Mouse (Mus musculus) MEL (cell line): ENCODE data around the gene Tnfaip2. TPM values are rescaled to one million over a fixed set of nuclear protein-coding genes. Genes with fewer than 3 reads are reported as not detected.

ENCODE experiments used
- DNase-seq: peaks from one replicate; pipeline ENCODE4 v3.0.0; 2011; ENCODE audit warnings: low read depth, low spot score
- H3K27ac ChIP-seq: 2 replicates; pipeline ENCODE4 v1.5.1; 2012; ENCODE audit warnings: low read depth, mild to moderate bottlenecking, control low read depth, low read length, moderate library complexity; ENCODE audit not compliant: control insufficient read depth
- H3K27me3 ChIP-seq, 2 experiments: fragments of 150-350 bp in 1 of 2; sonication (generic) in 1 of 2; 2 replicates each; pipeline ENCODE4 v1.6.1; 2012; ENCODE audit warnings: low read length in 2 of 2, mild to moderate bottlenecking in 2 of 2, improper control_type of control experiment in 1 of 2, moderate library complexity in 1 of 2; ENCODE audit not compliant: insufficient read depth in 2 of 2, control insufficient read depth in 1 of 2
- H3K36me3 ChIP-seq, 2 experiments: 2 replicates each; pipeline ENCODE4 v1.6.1; 2012 to 2014; ENCODE audit warnings: low read length in 2 of 2, improper control_type of control experiment in 1 of 2, inconsistent platforms in 1 of 2, mild to moderate bottlenecking in 1 of 2; ENCODE audit not compliant: insufficient read depth in 2 of 2, control insufficient read depth in 1 of 2
- H3K4me1 ChIP-seq, 2 experiments: fragments of 150-350 bp in 1 of 2; sonication (generic) in 1 of 2; 2 replicates each; pipeline ENCODE4 v1.6.1; 2012; ENCODE audit warnings: low read length in 2 of 2, improper control_type of control experiment in 1 of 2, mild to moderate bottlenecking in 1 of 2; ENCODE audit not compliant: insufficient read depth in 2 of 2, control insufficient read depth in 1 of 2
- H3K4me3 ChIP-seq, 2 experiments: fragments of 150-350 bp in 1 of 2; sonication (generic) in 1 of 2; 2 replicates each; pipeline ENCODE4 v1.5.1; 2012; ENCODE audit warnings: low read depth in 2 of 2, low read length in 2 of 2, mild to moderate bottlenecking in 2 of 2, moderate library complexity in 2 of 2, control low read depth in 1 of 2, improper control_type of control experiment in 1 of 2; ENCODE audit not compliant: control insufficient read depth in 1 of 2, insufficient read depth in 1 of 2
- H3K79me2 ChIP-seq: 2 replicates; pipeline ENCODE4 v1.6.1; 2012; ENCODE audit warnings: mild to moderate bottlenecking, low read length, moderate library complexity; ENCODE audit not compliant: control insufficient read depth, poor library complexity, insufficient read depth
- H3K9ac ChIP-seq: 2 replicates; pipeline ENCODE4 v1.6.1; 2012; ENCODE audit warnings: low read depth, mild to moderate bottlenecking, control low read depth, low read length, moderate library complexity; ENCODE audit not compliant: control insufficient read depth, poor library complexity, severe bottlenecking
- H3K9me3 ChIP-seq: fragments of 150-350 bp; sonication (generic); replicated peaks from 2 replicates; pipeline ENCODE4 v1.6.1; 2012; ENCODE audit warnings: mild to moderate bottlenecking, low read length, improper control_type of control experiment, moderate library complexity; ENCODE audit not compliant: insufficient read depth
- CHD2 ChIP-seq: IDR thresholded peaks from 2 replicates; pipeline ENCODE4 v1.6.1; 2011; ENCODE audit warnings: low read length, improper control_type of control experiment
- CTCF ChIP-seq, 3 experiments: IDR thresholded peaks in 2 of 3; conservative IDR thresholded peaks in 1 of 3; 2 replicates each; pipeline ENCODE4 v1.5.1; 2011 to 2012; ENCODE audit warnings: low read length in 3 of 3, low read depth in 2 of 3, mild to moderate bottlenecking in 2 of 3, improper control_type of control experiment in 1 of 3, inconsistent platforms in 1 of 3, mixed read lengths in 1 of 3, moderate library complexity in 1 of 3; ENCODE audit not compliant: control insufficient read depth in 1 of 3, insufficient read depth in 1 of 3, poor library complexity in 1 of 3, severe bottlenecking in 1 of 3
- JUND ChIP-seq: IDR thresholded peaks from 2 replicates; pipeline ENCODE4 v1.6.1; 2011; ENCODE audit warnings: low read depth, mild to moderate bottlenecking, improper control_type of control experiment, low read length
- MAFK ChIP-seq: IDR thresholded peaks from 2 replicates; pipeline ENCODE4 v1.6.1; 2011; ENCODE audit warnings: low read depth, mild to moderate bottlenecking, low read length, improper control_type of control experiment, borderline replicate concordance
- MAZ ChIP-seq: IDR thresholded peaks from 2 replicates; pipeline ENCODE4 v1.6.1; 2012; ENCODE audit warnings: low read depth, mild to moderate bottlenecking, inconsistent platforms, low read length, improper control_type of control experiment
- MEF2A ChIP-seq: IDR thresholded peaks from 2 replicates; pipeline ENCODE4 v1.6.1; 2014; ENCODE audit warnings: low read depth, mild to moderate bottlenecking, inconsistent platforms, low read length, improper control_type of control experiment; ENCODE audit not compliant: poor library complexity, insufficient replicate concordance, severe bottlenecking; ENCODE audit errors: extremely low read depth
- RCOR1 ChIP-seq: IDR thresholded peaks from 2 replicates; pipeline ENCODE4 v1.6.1; 2012; ENCODE audit warnings: low read depth, mild to moderate bottlenecking, inconsistent platforms, low read length, improper control_type of control experiment
- SIN3A ChIP-seq: IDR thresholded peaks from 2 replicates; pipeline ENCODE4 v1.6.1; 2012; ENCODE audit warnings: low read length, improper control_type of control experiment, inconsistent platforms
- UBTF ChIP-seq: IDR thresholded peaks from 2 replicates; pipeline ENCODE4 v1.6.1; 2012; ENCODE audit warnings: low read depth, mild to moderate bottlenecking, inconsistent platforms, low read length, improper control_type of control experiment, moderate library complexity, borderline replicate concordance; ENCODE audit not compliant: insufficient read depth
- USF1 ChIP-seq: IDR thresholded peaks from 2 replicates; pipeline ENCODE4 v1.6.1; 2014; ENCODE audit warnings: low read depth, mild to moderate bottlenecking, inconsistent platforms, low read length, improper control_type of control experiment, moderate library complexity
- USF2 ChIP-seq, 2 experiments: IDR thresholded peaks; 2 replicates each; pipeline ENCODE4 v1.6.1; 2011 to 2012; ENCODE audit warnings: improper control_type of control experiment in 2 of 2, low read length in 2 of 2, borderline replicate concordance in 1 of 2, inconsistent platforms in 1 of 2, low read depth in 1 of 2, mild to moderate bottlenecking in 1 of 2; ENCODE audit not compliant: insufficient read depth in 1 of 2
- ZMIZ1 ChIP-seq: IDR thresholded peaks from 2 replicates; pipeline ENCODE4 v1.6.1; 2012; ENCODE audit warnings: low read depth, mild to moderate bottlenecking, inconsistent platforms, low read length, improper control_type of control experiment, moderate library complexity
- polyA plus RNA-seq, 2 experiments: library from polyadenylated mRNA; stranded (reverse) in 1 of 2; unstranded in 1 of 2; fragments of >175 nt in 1 of 2; fragments of >200 nt in 1 of 2; gene quantifications; 2 replicates each; pipeline versions ENCODE4 v1.2.1 to v1.2.4; 2012; ENCODE audit warnings: low replicate concordance in 2 of 2, low read depth in 1 of 2; ENCODE audit not compliant: insufficient read length in 2 of 2, insufficient read depth in 1 of 2, missing spikeins in 1 of 2
- total RNA-seq: library from RNA; depleted of rRNA; stranded (reverse); fragments of 300-350 nt; gene quantifications from 2 replicates; pipeline ENCODE4 v1.2.3, GENCODE M21; 2012

Gene Tnfaip2
- total and polyA plus RNA-seq, 3 experiments = 51.4 to 77.2 (median 66.8) TPM

DNA sequence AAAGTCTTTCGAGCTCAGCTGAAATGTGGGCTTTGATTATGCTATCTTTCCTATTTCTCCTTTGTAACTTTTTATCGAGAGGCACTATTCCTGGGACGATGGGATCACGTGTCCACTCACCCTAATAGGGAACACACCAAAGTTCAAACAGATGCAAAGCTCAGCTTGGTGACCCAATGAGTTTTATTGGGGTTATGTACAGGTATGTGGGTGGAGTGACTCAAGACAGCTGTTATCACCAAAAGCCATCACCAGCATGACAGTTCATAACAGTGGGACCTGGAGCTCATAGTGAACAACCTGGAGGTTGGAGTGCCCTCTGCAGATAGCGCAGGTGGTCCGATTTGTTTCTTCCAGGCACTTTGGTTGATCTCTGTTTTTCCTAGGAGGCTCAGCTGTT, 3.4 kb upstream of the Tnfaip2 start:
- Histone ChIP-seq H3K27me3 (no peaks in the 10 kb centered on the region), H3K36me3 (peaks cover 0 to 41% of the 10 kb centered on the region in 2 experiments; a peak in 2 of 4 replicates), H3K4me3 (no peak overlapping the region), H3K9ac (no peak overlapping the region), H3K4me1 (peaks cover 28 to 61% of the 10 kb centered on the region in 2 experiments), H3K79me2 (peaks cover 3% of the 10 kb centered on the region), H3K27ac (no peak overlapping the region), H3K9me3 (no peaks in the 10 kb centered on the region)
- TF ChIP-seq SIN3A = no peak
- TF ChIP-seq UBTF = no peak
- TF ChIP-seq USF2 (IDR thresholded peaks at IDR 0.05; ENCODE audit: borderline replicate concordance in 1 of 2, insufficient read depth in 1 of 2, low read depth in 1 of 2, low read length in 2 of 2) = no peak
- 0 out of 6 replicates have a peak, but pooled peaks of 1 of the 3 experiments have one; percentile 3 for TF ChIP-seq CTCF (IDR thresholded peaks at IDR 0.05 in 2 of 3, conservative IDR thresholded peaks at IDR 0.05 in 1 of 3; ENCODE audit: control insufficient read depth in 1 of 3, insufficient read depth in 1 of 3, low read depth in 2 of 3, low read length in 3 of 3, poor library complexity in 1 of 3, severe bottlenecking in 1 of 3)
- no peak for TF ChIP-seq RCOR1
- DNase-seq = no peak

DNA sequence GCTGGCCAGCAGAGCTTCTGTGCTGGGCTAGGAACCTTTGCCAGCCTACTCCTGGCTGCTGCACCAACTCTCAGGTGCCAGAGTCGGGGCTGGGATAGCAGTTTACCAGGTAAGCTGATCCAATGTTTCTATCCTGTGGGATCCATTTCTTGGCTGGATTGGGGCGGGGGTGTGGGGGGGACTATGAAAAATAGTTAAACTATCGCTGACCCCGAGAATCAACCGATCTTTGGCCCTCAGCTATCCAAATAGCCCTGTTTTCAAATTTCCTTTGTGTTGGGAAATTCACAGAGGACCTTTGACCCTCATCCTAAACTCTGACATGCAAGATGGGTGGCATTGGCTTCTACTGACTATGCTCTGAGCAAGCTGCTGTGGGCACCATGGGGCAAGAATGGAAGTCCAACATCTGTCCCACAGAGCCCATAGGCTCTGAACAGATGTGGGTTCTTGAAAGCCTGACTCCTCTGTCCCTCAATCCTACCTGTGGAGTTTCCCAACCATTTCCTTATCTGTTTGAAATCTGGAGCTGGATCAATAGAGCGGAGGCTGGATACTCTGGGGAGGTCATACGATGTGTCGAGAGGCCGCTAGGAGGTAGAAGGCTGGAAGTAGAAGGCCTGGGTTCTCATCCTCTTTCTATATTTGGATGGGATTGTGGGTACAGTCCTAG, 1.4 kb upstream of the Tnfaip2 start:
- Histone ChIP-seq H3K4me3 (no peak overlapping the region), H3K9me3 (no peaks in the 10 kb centered on the region), H3K27me3 (no peaks in the 10 kb centered on the region), H3K9ac (no peak overlapping the region), H3K79me2 (peaks cover 17% of the 10 kb centered on the region), H3K27ac (no peak overlapping the region), H3K4me1 (peaks cover 26 to 52% of the 10 kb centered on the region in 2 experiments), H3K36me3 (peaks cover 2 to 36% of the 10 kb centered on the region in 2 experiments; a peak in 3 of 4 replicates)
- TF ChIP-seq UBTF (no peak), USF1 (no peak), MAFK (no peak), CHD2 (no peak), MAZ (no peak), JUND (no peak), ZMIZ1 (no peak), CTCF (IDR thresholded peaks at IDR 0.05 in 2 of 3, conservative IDR thresholded peaks at IDR 0.05 in 1 of 3; ENCODE audit: control insufficient read depth in 1 of 3, insufficient read depth in 1 of 3, low read depth in 2 of 3, low read length in 3 of 3, poor library complexity in 1 of 3, severe bottlenecking in 1 of 3) (no peak)
- no peak for DNase-seq

DNA sequence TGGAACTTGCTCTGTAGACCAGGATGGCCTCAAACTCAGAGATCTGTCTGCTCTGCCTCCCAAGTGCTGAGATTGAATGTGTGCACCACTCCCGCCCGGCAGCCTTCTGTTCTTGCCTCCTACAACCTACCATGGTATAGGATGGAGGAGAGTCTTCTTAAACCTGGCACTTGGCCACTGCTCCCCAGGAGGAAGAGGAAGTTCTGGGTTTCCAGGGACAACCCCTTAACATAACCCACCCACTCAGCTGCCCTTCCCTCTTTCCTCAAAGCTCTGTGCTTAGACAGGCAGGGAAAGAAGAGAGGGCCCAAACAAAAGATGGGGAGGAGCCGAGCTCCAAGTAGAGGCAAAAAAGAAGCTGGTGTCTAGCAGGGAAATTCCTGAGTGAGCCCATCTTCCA, 746 bp upstream of the Tnfaip2 start:
- Histone ChIP-seq H3K9ac (no peak overlapping the region; the same call in 1 of the 2 replicates), H3K4me3 (no peak overlapping the region), H3K27me3 (no peaks in the 10 kb centered on the region), H3K36me3 (peaks cover 5 to 34% of the 10 kb centered on the region in 2 experiments; a peak in 3 of 4 replicates), H3K79me2 (peaks cover 17% of the 10 kb centered on the region), H3K9me3 (no peaks in the 10 kb centered on the region), H3K27ac (peak overlapping the region; percentile 68), H3K4me1 (peaks cover 24 to 45% of the 10 kb centered on the region in 2 experiments)
- peak; percentile 77 for DNase-seq
- TF ChIP-seq RCOR1 (peak; percentile 50; the same call in 1 of the 2 replicates), MEF2A (no peak)
